Mouse (Mus musculus) ES-CJ7 (cell line): Measurements from ENCODE around the gene Prr5l.

Experiments used
- DNase-seq: peaks from one replicate; pipeline ENCODE4 v3.0.0; 2011; ENCODE audit warnings: low read depth, low spot score

Prr5l gene

DNA sequence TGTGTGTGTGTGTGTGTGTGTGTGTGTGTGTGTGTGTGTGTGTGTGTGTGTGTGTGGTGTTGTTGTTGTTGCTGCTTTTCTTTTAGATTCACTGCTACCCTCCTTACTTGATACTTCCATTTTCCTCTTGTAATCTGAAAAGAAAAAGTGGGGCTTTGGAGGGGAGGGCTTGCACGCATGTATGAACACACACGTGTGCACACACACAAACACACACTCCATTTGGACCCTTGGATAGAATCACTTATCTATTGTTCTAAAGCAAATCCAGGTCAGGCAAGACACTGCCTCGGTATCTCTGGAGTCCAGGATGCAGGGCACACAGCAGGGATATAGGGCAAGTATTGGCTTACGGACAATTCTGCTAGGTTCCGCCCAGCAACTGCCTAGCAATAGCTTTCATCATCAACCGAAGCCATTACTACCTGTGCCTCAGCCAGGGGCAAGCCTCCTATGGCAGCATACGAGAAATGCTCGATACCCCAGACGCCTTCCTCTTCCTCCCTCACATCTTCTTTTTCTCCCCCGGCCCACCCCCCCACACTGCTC lies 159.4 kb downstream of the Prr5l start:
- no peak for DNase-seq

GRCm38 (mm10) chr2:101722370-101723332 lies 160.2 kb downstream of the Prr5l start:
- DNase-seq, result peak; percentile 36

DNA sequence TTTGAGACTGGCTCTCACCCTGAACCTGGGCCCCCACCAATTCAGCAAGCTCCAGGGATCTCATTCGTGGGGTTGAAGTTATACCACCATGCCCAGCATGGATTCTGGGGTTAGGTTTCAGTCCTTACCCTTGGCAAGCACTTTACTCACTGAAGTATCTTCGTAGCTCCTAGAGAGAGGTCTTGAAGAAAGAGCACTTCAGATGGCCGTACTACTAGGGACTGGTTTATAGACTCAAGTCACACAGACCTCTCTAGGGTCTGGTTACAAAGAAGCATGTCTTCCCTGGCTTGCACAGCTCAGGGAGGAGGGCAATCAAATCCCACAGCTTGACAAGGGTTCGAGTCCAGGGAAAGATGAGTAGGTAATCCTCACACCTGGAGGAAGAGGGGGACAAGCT lies 161.0 kb downstream of the Prr5l start:
- no peak for DNase-seq

GRCm38 (mm10) chr2:101717162-101717561 lies 165.7 kb downstream of the Prr5l start:
- DNase-seq, result no peak

- DNase-seq, result peak; percentile 65
These were observed 167.0 kb downstream of the Prr5l start for GRCm38 (mm10) chr2:101715650-101716323.

DNA sequence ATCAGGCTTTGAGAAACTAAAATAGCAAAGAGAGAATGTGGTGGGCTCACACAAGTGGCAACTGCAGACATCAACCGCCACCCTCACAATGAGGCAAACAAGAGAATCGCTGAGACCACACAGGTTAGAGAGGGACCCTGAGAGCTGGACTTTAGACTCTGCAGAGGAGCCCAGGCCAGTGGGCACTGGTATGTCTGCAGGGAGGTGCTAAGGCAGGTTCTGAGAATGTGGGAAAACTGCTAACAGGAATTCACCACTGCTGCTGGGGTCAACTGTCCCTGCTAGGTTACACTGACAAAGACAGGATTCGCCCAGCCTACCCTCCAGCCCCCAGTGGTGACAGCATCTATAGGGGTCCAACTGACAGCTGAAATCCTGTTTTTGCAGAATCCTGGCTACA lies 171.2 kb downstream of the Prr5l start:
- no peak for DNase-seq

GRCm38 (mm10) chr2:101705941-101706485 lies 176.8 kb downstream of the Prr5l start:
- no peak for DNase-seq

- DNase-seq, result no peak
These were observed 183.5 kb downstream of the Prr5l start for GRCm38 (mm10) chr2:101699284-101699683.

DNA sequence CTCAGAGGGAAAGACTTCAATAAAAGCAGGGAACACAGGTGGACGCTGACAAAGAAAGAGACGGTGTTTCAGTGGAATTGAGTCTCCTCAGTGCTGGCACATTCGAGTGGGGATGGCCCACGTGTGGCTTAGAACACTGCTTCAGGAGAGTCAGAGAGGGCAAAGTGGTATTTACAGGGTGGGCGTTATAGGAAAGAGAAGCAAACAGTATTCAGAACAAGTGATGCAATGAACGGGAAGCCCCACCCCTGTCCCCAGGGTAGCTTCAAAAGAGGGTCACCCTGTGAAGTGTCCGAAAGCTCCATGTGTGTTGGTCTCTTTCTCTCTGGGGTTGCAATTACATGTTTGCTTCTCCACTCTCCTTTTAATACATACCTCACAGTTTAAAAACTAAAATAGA lies 187.2 kb downstream of the Prr5l start:
- DNase-seq, result no peak

DNA sequence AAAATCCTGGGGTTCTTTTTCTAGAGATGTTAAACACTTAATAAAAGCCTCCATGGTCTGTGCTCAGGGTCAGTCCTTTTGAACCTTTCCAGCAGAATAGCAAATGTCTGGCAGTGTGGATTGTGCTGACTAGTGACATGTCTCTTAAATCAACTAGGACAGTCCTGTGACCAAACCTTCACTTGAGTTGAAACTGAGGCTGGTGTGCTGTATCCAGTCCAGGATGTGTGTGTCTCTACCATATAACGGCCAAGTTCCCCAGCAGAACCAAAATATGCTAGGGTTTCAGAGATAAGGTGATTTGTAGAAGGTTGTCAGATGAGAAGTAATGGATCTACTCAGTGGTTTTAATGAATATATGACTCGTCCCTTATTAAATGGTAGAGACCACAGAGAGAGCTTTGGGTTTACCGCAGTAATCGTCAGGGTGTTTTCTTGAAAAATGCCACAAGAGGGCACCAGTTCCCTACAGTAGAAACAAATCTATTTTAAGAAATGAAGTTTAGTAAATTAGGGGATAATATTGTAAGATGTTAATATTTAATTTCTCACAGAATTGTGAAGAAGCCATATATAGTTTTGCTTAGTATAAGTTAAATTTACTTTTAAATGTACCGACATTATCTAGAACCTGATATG lies 189.1 kb downstream of the Prr5l start:
- no peak for DNase-seq

DNA sequence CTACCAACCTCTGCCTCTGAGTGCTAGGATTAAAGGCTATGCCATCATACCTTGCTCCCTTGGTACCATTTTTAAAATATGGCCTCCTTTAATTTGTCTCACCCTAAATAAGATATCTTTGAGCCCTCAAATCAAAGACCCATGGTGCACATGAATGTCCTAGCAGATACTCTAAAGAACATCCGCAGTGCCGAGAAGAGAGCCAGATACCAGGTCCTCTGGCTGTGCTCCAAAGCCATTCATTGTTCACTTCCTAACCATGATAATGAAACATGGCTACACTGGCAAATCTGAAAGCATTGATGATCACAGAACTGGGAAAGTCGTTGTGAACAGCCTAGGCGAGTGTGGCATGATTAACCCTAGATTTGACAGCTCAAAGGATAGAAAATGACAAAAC lies 189.8 kb downstream of the Prr5l start:
- no peak for DNase-seq

GRCm38 (mm10) chr2:101690252-101690827 lies 192.5 kb downstream of the Prr5l start:
- no peak for DNase-seq

DNA sequence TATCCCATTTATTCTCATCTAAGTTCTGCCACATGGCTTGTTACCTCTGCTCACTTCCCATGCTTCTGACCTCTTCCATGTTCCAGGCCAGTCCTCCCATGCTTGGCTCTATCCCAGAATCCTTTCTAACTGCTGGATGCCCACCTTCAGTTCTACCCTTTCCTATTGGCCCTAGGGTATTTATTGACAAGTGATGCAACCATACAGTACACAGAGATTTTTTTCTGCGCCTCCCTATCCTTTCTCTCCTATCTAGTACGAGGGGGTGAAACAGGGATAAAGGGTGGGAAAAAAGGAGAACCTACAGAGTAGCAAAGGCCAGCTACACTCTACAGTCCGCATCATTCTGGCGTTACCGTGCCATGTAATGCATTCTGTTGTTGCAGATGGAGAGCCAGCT lies 194.8 kb downstream of the Prr5l start:
- DNase-seq, result no peak

DNA sequence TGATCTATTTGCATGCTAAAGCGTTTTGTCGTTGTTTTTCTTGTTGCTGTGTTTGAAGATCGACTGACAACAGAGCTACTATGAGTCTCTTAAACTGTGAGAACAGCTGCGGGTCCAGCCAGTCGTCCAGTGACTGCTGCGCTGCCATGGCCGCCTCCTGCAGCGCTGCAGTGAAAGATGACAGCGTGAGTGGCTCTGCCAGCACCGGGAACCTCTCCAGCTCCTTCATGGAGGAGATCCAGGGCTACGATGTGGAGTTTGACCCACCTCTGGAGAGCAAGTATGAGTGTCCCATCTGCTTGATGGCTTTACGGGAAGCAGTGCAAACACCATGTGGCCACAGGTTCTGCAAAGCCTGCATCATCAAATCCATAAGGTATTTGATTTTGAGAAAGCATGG lies 198.4 kb downstream of the Prr5l start:
- DNase-seq, result no peak

DNA sequence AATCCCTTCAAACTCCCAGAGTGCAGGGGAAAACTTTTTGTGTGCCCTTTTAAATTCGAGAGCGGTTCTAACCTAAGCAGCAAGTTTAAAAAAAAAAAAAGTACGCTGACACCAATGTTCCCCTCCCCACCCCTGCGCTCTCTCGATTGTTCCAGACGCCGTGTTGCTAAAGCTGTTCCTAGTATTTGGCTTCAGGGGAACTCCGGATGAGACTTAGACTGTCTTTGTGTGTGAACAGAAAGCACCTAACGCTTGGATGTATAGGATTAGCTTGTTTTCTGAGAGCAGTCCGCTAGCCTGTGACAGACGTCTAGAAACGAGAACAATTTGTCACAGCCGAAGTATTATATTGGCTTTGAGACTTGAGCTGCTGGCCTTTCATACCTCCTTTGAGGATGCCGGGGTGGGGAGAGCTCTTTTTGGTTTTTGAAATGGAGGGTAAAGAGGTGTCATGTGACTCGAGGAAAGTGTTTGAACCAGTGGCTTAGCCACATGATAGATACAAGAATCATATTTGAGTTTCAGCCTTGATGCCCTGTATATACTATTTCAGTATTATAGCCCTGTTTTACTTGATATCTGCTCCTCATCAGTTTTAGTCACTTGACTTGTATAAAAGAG lies 203.6 kb downstream of the Prr5l start:
- peak; percentile 17 for DNase-seq

- peak; percentile 81 for DNase-seq
These were observed 204.4 kb downstream of the Prr5l start, which contains the start of gene Traf6 for GRCm38 (mm10) chr2:101678236-101679021. Traf6 (plus strand) TSS chr2:101678429.

DNA sequence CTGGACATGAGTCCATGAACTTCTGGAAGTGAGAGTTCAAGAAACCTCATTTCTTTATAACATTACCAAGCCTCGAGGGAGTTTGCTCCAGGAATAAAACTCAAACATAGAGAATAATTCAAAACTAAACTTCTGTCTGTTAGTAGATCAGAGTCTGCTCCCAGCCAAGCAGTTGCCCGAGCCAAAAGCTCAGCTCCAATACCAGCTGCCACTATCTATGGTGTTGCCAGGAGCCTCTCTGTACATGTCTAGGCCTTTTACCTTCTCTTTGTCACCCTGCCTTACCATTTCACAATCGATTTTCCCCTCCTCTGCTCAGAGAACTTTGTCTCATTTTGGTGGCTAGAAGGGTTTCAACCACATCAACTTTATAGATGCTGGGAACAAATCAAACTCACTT lies 209.3 kb downstream of the Prr5l start:
- no peak for DNase-seq

GRCm38 (mm10) chr2:101668751-101669150 lies 214.1 kb downstream of the Prr5l start:
- no peak for DNase-seq

- no peak for DNase-seq
These were observed 217.1 kb downstream of the Prr5l start for GRCm38 (mm10) chr2:101665703-101666092.

DNA sequence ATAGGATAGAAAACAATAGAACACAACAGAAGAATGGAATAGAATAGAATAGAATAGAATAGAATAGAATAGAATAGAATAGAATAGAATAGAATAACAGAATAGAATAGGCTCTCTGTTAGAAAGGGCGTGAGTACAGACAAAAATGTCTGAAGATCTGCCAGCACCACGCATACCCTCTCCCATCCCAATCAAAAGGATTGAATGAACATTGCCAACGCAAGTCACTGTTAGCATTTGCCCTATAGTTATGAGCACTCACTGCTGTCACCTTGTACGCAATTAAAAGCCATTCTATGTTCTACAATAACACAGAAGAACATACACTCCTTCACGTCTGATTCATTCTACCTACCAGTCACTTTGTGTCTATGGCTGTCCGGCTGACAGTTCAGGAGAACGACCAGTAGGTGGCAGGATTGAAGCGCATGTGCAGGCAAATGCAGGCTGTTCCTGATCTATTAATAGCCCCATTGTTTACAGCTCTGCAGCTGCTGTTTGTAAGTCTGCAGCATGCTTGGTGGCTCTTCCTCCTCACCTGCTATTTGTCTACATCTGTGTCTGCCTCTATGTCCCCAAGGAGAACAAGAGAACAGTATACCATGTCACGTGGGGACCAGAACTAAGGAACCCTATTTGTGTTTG lies 217.6 kb downstream of the Prr5l start:
- DNase-seq, result peak; percentile 84
